Mouse (Mus musculus): ENCODE data around the gene Stard7. TPM values are rescaled to one million over a fixed set of nuclear protein-coding genes. Genes with fewer than 3 reads are reported as not detected.

Gene Stard7
- polyA plus RNA-seq, 1 experiment from 2014 or later: 94.5 TPM

DNA sequence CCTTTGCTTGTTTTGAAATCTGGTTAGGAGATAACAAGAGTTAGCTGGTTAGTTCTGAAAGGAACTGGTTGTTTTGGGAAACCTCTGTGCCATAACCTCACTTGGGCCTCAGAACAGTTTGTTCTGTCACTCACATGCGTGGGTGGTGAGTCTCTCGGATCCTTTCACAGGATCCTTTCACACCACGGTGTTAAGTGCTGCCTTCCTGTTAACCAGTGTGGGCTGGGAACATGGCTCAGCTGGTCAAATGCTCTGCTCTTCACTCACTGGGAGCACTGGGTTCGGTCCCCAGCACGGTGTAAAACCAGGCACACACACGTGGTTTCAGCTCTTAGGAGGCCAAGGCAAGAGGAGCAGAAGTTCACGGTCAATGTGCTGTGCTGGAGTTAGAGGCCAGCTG is 54.4 kb downstream of the Stard7 start:
- no peak overlapping the region for H3K27ac ChIP-seq (ENCODE audit: low read length)
- no peak overlapping the region for H3K4me3 ChIP-seq (ENCODE audit: low read depth, low read length)
- no peaks in the 10 kb centered on the region for H3K4me1 ChIP-seq (ENCODE audit: control insufficient read depth, insufficient read depth, low read length)
- H3K4me2 ChIP-seq (ENCODE audit: low read length): no peak overlapping the region
- H3K9ac ChIP-seq (ENCODE audit: low read depth, low read length): no peak overlapping the region
- no peaks in the 10 kb centered on the region for H3K36me3 ChIP-seq (ENCODE audit: control insufficient read depth, insufficient read depth, low read length)
- no peaks in the 10 kb centered on the region for H3K27me3 ChIP-seq (ENCODE audit: control insufficient read depth, insufficient read depth, low read depth, low read length)
- 82% methylated on average over 7 of the region's 7 CpGs for WGBS
- no peak for ATAC-seq
- no peaks in the 10 kb centered on the region for H3K9me3 ChIP-seq (replicated peaks; ENCODE audit: control insufficient read depth, low read length, poor library complexity, severe bottlenecking)

DNA sequence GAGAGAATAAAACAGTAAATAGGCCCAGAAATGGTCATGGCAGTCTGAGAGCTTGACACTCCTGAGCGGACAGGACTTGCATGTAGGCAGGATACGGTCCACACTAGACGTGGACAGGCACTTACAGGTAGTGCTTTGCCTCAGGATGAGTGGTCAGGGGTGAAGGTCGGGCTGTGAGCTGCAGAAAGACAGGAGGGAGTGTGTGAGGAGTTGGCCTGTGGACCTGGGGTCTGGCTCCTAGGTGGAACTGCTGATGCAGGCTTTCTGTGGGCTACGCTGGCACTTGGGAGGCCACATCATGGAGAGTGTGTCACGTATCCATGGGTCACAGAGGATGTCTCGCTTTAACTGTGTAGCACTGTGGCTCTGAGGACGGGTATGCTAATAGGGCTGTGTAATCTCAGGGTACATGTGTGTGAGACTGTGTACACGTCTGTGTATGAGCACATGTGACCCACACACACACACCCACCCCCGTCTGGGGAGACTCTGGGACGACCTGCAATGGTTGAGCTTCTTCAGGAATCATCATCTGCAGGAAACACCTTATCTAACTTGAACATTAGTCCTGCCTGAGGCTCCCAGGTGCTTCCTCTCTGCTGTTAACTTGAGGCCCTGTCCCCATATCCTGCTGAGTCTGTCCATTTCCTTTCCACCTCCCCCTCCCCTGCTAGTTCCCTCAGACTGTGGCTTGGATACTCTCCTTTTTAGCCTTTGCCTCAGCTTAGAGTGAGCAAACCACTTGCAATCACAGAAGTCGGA is 58.3 kb downstream of the Stard7 start:
- Histone ChIP-seq H3K9me3 (replicated peaks; ENCODE audit: control insufficient read depth, low read length, poor library complexity, severe bottlenecking) (no peaks in the 10 kb centered on the region), H3K4me3 (ENCODE audit: low read depth, low read length) (no peak overlapping the region), H3K36me3 (ENCODE audit: control insufficient read depth, insufficient read depth, low read length) (no peaks in the 10 kb centered on the region), H3K4me2 (ENCODE audit: low read length) (no peak overlapping the region), H3K27ac (ENCODE audit: low read length) (no peak overlapping the region), H3K9ac (ENCODE audit: low read depth, low read length) (no peak overlapping the region), H3K27me3 (ENCODE audit: control insufficient read depth, insufficient read depth, low read depth, low read length) (no peaks in the 10 kb centered on the region), H3K4me1 (ENCODE audit: control insufficient read depth, insufficient read depth, low read length) (no peaks in the 10 kb centered on the region)
- 69% methylated on average over 12 of the region's 12 CpGs for WGBS
- no peak for ATAC-seq

DNA sequence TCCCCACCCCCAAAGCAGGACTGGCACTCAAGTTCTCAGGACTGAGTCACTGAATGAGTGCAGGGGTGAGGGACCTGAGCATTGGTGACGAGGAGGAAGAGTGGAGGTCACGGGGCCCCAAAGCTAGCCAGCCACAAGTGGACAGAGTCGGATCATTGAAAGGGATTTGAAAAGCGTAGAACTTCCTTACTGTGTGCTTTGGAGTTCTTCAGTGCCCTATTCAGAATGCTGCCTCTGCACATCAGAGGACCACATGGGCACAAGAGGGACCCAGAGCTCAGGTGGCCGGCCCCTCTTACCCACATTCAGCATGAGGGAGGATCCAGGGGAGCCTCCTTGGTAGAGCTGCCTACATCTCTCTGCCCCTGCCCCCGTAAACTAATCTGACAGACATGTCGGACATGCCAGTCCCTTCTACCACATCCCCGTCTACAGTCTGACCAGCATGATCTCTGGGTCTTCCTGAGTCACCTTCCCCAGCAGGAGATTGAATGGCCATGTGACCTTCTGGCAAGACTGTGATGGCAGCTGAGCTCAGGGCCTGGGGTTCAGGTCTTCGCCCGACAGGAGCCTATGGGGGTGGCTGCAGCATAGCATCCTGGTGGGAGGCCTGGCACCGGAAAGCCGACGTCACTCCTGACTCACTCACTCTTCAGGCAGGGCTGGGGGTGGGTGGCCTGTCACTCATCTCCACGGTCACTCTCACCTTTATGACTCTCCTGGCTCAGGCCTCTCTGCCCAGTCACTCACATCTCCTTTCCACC is 63.0 kb downstream of the Stard7 start:
- H3K4me2 ChIP-seq (ENCODE audit: low read length): no peak overlapping the region
- 78% methylated on average over 14 of the region's 14 CpGs for WGBS
- ATAC-seq: no peak
- H3K9ac ChIP-seq (ENCODE audit: low read depth, low read length): no peak overlapping the region
- H3K36me3 ChIP-seq (ENCODE audit: control insufficient read depth, insufficient read depth, low read length): no peaks in the 10 kb centered on the region
- no peak overlapping the region for H3K27ac ChIP-seq (ENCODE audit: low read length)
- H3K27me3 ChIP-seq (ENCODE audit: control insufficient read depth, insufficient read depth, low read depth, low read length): peaks cover 16% of the 10 kb centered on the region
- H3K4me3 ChIP-seq (ENCODE audit: low read depth, low read length): no peak overlapping the region
- H3K9me3 ChIP-seq (replicated peaks; ENCODE audit: control insufficient read depth, low read length, poor library complexity, severe bottlenecking): no peaks in the 10 kb centered on the region
- peaks cover 6% of the 10 kb centered on the region; the same call in 1 of the 2 replicates for H3K4me1 ChIP-seq (ENCODE audit: control insufficient read depth, insufficient read depth, low read length)

DNA sequence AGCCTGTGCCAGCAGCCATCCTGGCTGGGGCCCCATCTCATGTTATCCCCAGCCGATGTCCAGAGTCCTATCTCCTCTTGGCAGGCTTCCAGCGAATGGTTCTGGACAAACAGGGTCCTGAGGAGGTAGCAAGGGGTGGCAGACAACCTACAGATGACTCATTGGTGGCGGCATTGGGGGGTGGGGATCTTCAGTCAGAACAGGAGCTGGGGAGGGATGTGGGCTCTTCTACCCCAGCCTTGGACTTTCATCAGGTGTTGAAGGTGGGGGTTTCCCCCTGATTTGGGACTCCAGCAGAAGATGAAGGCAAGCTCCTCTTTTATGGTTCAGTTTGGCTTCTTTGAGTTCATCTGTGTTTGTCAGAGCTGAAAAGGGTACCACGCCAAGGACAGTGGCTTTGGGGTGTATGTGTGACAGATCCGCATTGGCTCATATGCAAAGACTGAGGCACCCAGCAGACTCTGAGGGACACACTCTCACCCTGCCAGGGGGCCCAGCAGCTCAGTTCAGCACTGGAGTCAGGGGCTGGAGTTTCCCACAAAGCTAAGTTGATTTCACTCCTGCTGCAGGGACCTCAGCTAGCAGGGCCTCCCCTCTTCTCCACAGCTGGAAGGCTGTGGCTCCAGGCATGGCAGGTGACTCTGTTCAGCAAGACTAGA is 64.1 kb downstream of the Stard7 start:
- Histone ChIP-seq H3K27me3 (ENCODE audit: control insufficient read depth, insufficient read depth, low read depth, low read length) (peaks cover 16% of the 10 kb centered on the region), H3K4me3 (ENCODE audit: low read depth, low read length) (no peak overlapping the region), H3K4me2 (ENCODE audit: low read length) (no peak overlapping the region), H3K36me3 (ENCODE audit: control insufficient read depth, insufficient read depth, low read length) (no peaks in the 10 kb centered on the region), H3K9me3 (replicated peaks; ENCODE audit: control insufficient read depth, low read length, poor library complexity, severe bottlenecking) (no peaks in the 10 kb centered on the region), H3K9ac (ENCODE audit: low read depth, low read length) (no peak overlapping the region), H3K4me1 (ENCODE audit: control insufficient read depth, insufficient read depth, low read length) (peaks cover 6% of the 10 kb centered on the region; the same call in 1 of the 2 replicates), H3K27ac (ENCODE audit: low read length) (no peak overlapping the region)
- ATAC-seq: no peak
- 72% methylated on average over 5 of the region's 5 CpGs for WGBS

DNA sequence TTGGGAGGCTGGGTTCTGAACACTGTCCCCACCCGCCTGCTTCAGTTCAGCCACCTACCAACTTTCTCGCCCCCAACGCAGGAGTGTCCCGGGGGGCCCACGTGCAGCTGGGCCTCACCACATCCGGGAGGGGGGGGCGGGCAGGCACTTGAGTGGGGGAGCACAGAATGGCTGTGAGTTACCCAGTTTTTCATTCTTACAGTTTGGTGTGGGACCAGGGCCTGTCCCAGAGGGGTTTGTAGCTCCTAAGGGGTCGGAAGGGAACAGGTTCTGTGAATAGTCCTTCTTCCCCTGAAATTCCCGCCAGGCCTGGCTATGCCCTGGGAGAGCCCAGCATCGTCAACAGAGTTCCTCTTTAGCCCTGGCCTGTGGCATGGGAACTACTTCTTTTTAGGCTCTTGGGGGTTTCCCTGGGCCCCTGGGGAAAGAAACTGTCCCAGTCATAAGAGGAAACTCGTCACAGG is 65.1 kb downstream of the Stard7 start:
- Histone ChIP-seq H3K4me3 (ENCODE audit: low read depth, low read length) (no peak overlapping the region), H3K36me3 (ENCODE audit: control insufficient read depth, insufficient read depth, low read length) (no peaks in the 10 kb centered on the region), H3K9me3 (replicated peaks; ENCODE audit: control insufficient read depth, low read length, poor library complexity, severe bottlenecking) (no peaks in the 10 kb centered on the region), H3K4me2 (ENCODE audit: low read length) (no peak overlapping the region), H3K4me1 (ENCODE audit: control insufficient read depth, insufficient read depth, low read length) (peaks cover 6% of the 10 kb centered on the region; the same call in 1 of the 2 replicates), H3K27me3 (ENCODE audit: control insufficient read depth, insufficient read depth, low read depth, low read length) (peaks cover 16% of the 10 kb centered on the region), H3K27ac (ENCODE audit: low read length) (no peak overlapping the region), H3K9ac (ENCODE audit: low read depth, low read length) (no peak overlapping the region)
- ATAC-seq: no peak
- 50% methylated on average over 11 of the region's 11 CpGs for WGBS

DNA sequence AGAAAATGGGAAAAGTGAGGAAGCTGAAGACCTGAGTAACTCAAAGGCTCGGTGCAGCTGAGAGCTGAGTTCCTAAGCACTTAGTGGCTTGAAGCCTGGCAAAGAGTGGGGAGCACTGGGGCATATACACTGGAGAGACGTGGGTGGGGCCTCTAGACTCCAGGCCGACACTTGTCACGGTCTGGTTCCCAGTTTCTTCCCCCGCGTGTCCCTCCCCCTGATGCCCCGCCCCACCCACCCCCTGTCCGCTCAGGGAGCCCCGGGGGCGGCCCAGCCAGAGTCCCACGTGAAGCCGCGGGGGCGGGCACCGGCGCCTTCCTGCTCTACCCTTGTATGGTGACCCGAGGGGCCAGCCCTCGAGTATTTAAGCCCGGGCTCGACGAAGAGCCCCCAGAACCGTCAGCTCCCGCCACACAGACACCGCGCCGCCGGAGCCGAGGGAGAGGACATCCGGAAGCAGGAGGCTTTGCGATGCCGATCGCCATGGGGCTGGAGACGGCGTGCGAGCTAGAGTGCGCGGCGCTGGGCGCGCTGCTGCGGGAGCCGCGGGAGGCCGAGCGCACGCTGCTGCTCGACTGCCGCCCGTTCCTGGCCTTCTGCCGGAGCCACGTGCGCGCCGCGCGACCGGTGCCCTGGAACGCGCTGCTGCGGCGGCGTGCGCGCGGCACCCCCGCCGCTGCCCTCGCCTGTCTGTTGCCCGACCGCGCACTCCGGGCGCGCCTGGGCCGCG is 65.9 kb downstream of the Stard7 start, which contains the start of gene Dusp2:
Gene Dusp2 (plus strand): TSS at position 393 of the 730 bp plus-strand sequence.
- Histone ChIP-seq H3K27ac (ENCODE audit: low read length) (no peak within 1 kb of the TSS; the same call in 1 of the 2 replicates), H3K9me3 (replicated peaks; ENCODE audit: control insufficient read depth, low read length, poor library complexity, severe bottlenecking) (no peaks in the 10 kb centered on the region), H3K9ac (ENCODE audit: low read depth, low read length) (peak within 1 kb of the TSS; percentile 64), H3K36me3 (ENCODE audit: control insufficient read depth, insufficient read depth, low read length) (no peaks in the 10 kb centered on the region), H3K4me1 (ENCODE audit: control insufficient read depth, insufficient read depth, low read length) (peaks cover 6% of the 10 kb centered on the region; the same call in 1 of the 2 replicates), H3K27me3 (ENCODE audit: control insufficient read depth, insufficient read depth, low read depth, low read length) (peaks cover 16% of the 10 kb centered on the region), H3K4me3 (ENCODE audit: low read depth, low read length) (peak within 1 kb of the TSS; percentile 56), H3K4me2 (ENCODE audit: low read length) (peak within 1 kb of the TSS; percentile 93)
- under 1% methylated on average over 68 of the region's 76 CpGs for WGBS
- ATAC-seq: peak; percentile 84

DNA sequence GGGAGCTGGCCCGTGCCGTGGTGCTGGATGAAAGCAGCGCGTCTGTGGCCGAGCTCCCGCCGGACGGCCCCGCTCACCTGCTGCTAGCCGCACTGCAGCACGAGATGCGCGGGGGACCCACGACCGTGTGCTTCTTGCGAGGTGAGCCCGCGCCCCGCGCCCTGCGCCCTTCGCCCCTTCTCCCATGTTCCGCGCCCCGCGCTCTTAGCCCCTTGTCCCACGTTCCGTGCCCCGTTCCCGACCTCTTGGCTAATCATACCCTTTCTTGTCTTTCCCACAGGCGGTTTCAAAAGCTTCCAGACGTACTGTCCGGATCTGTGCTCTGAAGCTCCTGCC is 66.4 kb downstream of the Stard7 start:
- Histone ChIP-seq H3K4me2 (ENCODE audit: low read length) (peak overlapping the region; percentile 93), H3K9ac (ENCODE audit: low read depth, low read length) (peak overlapping the region; percentile 64), H3K27ac (ENCODE audit: low read length) (no peak overlapping the region; the same call in 1 of the 2 replicates), H3K4me3 (ENCODE audit: low read depth, low read length) (peak overlapping the region; percentile 56), H3K36me3 (ENCODE audit: control insufficient read depth, insufficient read depth, low read length) (no peaks in the 10 kb centered on the region), H3K27me3 (ENCODE audit: control insufficient read depth, insufficient read depth, low read depth, low read length) (peaks cover 16% of the 10 kb centered on the region), H3K9me3 (replicated peaks; ENCODE audit: control insufficient read depth, low read length, poor library complexity, severe bottlenecking) (no peaks in the 10 kb centered on the region), H3K4me1 (ENCODE audit: control insufficient read depth, insufficient read depth, low read length) (peaks cover 6% of the 10 kb centered on the region; the same call in 1 of the 2 replicates)
- WGBS: 3% methylated on average over 26 of the region's 33 CpGs
- no peak for ATAC-seq

DNA sequence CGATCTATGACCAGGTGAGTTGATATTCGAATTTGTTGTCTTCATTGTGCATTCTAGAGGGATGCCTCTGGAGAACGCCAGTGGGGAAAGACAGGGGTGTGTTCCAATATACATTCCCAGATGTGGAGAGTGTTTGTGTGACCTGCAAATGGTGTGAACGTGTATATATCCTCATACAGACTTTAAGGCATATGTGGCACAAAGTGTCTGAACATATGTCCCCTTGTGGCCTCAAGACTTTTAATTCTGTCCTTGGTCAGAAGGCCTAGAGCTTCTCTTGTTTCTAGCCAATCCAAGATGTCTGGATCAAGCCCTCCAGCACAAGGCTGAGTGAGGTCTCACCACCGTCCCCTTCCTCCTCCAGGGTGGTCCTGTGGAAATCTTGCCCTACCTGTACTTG is 66.9 kb downstream of the Stard7 start:
- ATAC-seq: no peak
- no peak overlapping the region for H3K27ac ChIP-seq (ENCODE audit: low read length)

More for the DNA sequence above, 66.9 kb downstream of the Stard7 start:
- 47% methylated on average over 5 of the region's 5 CpGs for WGBS
- Histone ChIP-seq H3K9me3 (replicated peaks; ENCODE audit: control insufficient read depth, low read length, poor library complexity, severe bottlenecking) (no peaks in the 10 kb centered on the region), H3K4me2 (ENCODE audit: low read length) (peak overlapping the region; percentile 93), H3K27me3 (ENCODE audit: control insufficient read depth, insufficient read depth, low read depth, low read length) (peaks cover 18% of the 10 kb centered on the region), H3K4me1 (ENCODE audit: control insufficient read depth, insufficient read depth, low read length) (peaks cover 6% of the 10 kb centered on the region; the same call in 1 of the 2 replicates), H3K9ac (ENCODE audit: low read depth, low read length) (peak overlapping the region; percentile 64), H3K4me3 (ENCODE audit: low read depth, low read length) (peak overlapping the region; percentile 56), H3K36me3 (ENCODE audit: control insufficient read depth, insufficient read depth, low read length) (no peaks in the 10 kb centered on the region)

Measured in midbrain, embryonic 16.5 days (tissue).